Mouse (Mus musculus) ES-Bruce4 (cell line): ENCODE results near the gene Map3k20.

Source experiments
- CTCF ChIP-seq: IDR thresholded peaks from one replicate; pipeline ENCODE4 v1.8.1; 2011; ENCODE audit warnings: low read depth, low read length
- EP300 ChIP-seq: IDR thresholded peaks from 2 replicates; pipeline ENCODE4 v1.6.1; 2011; ENCODE audit warnings: low read depth, low read length; ENCODE audit not compliant: insufficient read depth
- POLR2A ChIP-seq: IDR thresholded peaks from one replicate; pipeline ENCODE4 v1.8.1; 2011; ENCODE audit warnings: low read length; ENCODE audit not compliant: insufficient read depth

DNA sequence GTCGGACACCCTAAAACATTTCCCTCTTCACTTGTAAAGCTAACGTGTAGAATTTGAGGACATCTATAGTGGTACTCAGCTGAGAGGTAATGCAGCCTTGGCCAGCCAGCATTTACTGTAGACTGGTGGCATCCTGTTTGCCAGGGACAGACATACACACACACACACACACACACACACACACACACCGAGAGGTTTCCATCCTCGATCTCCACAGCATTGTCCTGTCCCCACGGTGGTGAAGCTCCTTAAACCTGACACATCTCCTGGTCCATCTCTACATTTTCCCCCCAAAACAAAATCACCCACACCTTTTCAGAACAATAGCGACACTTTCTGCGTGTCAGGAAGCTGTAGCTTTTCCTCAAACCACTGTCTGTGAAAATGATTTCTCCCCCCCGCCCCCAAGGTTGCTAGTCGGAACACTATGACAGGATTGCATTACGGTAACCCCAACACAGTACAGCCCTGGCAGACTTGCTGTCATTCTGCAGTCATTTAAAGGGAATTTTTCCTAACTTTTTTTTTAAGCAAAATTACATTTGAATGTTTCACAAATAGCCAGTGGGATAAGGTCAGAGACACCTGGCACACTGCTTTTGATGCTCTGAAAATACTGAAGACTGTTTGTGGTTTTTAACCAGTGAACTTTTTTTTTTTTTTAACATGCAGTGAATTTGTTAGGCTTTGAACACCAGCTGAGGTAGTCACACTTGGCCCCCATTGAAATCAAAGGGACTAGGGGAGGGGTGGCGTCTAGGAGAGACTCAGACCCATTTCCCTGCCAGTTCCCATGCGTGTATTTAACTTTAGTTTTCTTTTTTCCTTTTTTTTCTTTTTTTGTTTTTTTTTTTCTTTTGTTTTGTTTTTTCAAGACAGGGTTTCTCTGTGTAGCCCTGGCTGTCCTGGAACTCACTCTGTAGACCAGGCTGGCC lies 120.5 kb downstream of the Map3k20 start:
- TF ChIP-seq CTCF (no peak), POLR2A (no peak), EP300 (no peak)
